Mouse (Mus musculus) G1E (cell line): ENCODE data around the gene Smad3. TPM values are rescaled to one million over a fixed set of nuclear protein-coding genes. Genes with fewer than 3 reads are reported as not detected.

Source experiments
- ATAC-seq: 2 replicates; pipeline ENCODE4 v1.8.0; 2016; ENCODE audit warnings: mild to moderate bottlenecking; ENCODE audit not compliant: insufficient number of reproducible peaks, poor library complexity, low FRiP score, severe bottlenecking; ENCODE audit errors: extremely low read depth
- DNase-seq: peaks from one replicate; pipeline ENCODE4 v3.0.0; 2012; ENCODE audit warnings: low spot score
- H3K27me3 ChIP-seq: 2 replicates; pipeline ENCODE4 v1.6.1; 2012; ENCODE audit warnings: mild to moderate bottlenecking, low read length, inconsistent platforms; ENCODE audit not compliant: insufficient read depth
- H3K36me3 ChIP-seq: replicated peaks from 2 replicates; pipeline ENCODE3; 2012; ENCODE audit warnings: mild to moderate bottlenecking, inconsistent platforms
- H3K4me1 ChIP-seq: 2 replicates; pipeline ENCODE4 v1.6.1; 2012; ENCODE audit warnings: low read depth, low read length, inconsistent platforms, mixed read lengths; ENCODE audit not compliant: insufficient read depth
- H3K4me3 ChIP-seq: 2 replicates; pipeline ENCODE4 v1.5.1; 2012; ENCODE audit warnings: low read depth, mild to moderate bottlenecking, inconsistent platforms, low read length, moderate library complexity, mixed read lengths
- H3K9me3 ChIP-seq: replicated peaks from 2 replicates; pipeline ENCODE4 v1.6.1; 2012; ENCODE audit warnings: inconsistent platforms
- CTCF ChIP-seq: IDR thresholded peaks from 2 replicates; pipeline ENCODE4 v1.5.1; 2012; ENCODE audit warnings: low read depth, low read length, inconsistent platforms, mixed read lengths
- GATA1 ChIP-seq: IDR thresholded peaks from 2 replicates; pipeline ENCODE4 v1.6.1; 2012; ENCODE audit warnings: borderline replicate concordance, low read length, inconsistent platforms, mixed read lengths
- GATA2 ChIP-seq: IDR thresholded peaks from 2 replicates; pipeline ENCODE4 v1.6.1; 2012; ENCODE audit warnings: low read depth, low read length, inconsistent platforms, borderline replicate concordance
- POLR2AphosphoS5 ChIP-seq: IDR thresholded peaks from 2 replicates; pipeline ENCODE4 v1.6.1; 2012; ENCODE audit warnings: low read depth, low read length, inconsistent platforms; ENCODE audit not compliant: insufficient replicate concordance
- TAL1 ChIP-seq: conservative IDR thresholded peaks from 2 replicates; pipeline ENCODE4 v1.6.1; 2012; ENCODE audit warnings: low read depth, low read length, inconsistent platforms, mixed read lengths
- polyA plus RNA-seq: library from polyadenylated mRNA; stranded (reverse); fragments of >175 nt; gene quantifications from 2 replicates; pipeline ENCODE4 v1.2.3, GENCODE M21; 2012
- total RNA-seq, 2 experiments: library from RNA; stranded (forward) in 1 of 2; stranded (reverse) in 1 of 2; fragments of 200-1000 nt in 1 of 2; fragments of >200 nt in 1 of 2; fragmentation: Nextera tagmentation in 1 of 2; gene quantifications; 2 replicates each; pipeline ENCODE4 v1.2.3; 2014 to 2017

Smad3 gene
- total and polyA plus RNA-seq, 3 experiments, result 0.87 to 4.8 (median 1.2) TPM

- H3K9me3 ChIP-seq, result no peaks in the 10 kb centered on the region
- DNase-seq (no peak), ATAC-seq (no peak)
- TF ChIP-seq GATA2 (no peak), CTCF (no peak), POLR2AphosphoS5 (no peak), TAL1 (no peak), GATA1 (no peak)
- peaks cover 4% of the 10 kb centered on the region; the same call in 1 of the 2 replicates for H3K4me1 ChIP-seq
- H3K27me3 ChIP-seq, result peaks cover 5% of the 10 kb centered on the region; the same call in 1 of the 2 replicates
- no peaks in the 10 kb centered on the region for H3K36me3 ChIP-seq
- H3K4me3 ChIP-seq, result no peak overlapping the region
These were observed 26.5 kb downstream of the Smad3 start for GRCm38 (mm10) chr9:63731114-63731828.

GRCm38 (mm10) chr9:63728969-63729368 is 28.8 kb downstream of the Smad3 start:
- peaks cover 5% of the 10 kb centered on the region; the same call in 1 of the 2 replicates for H3K27me3 ChIP-seq
- no peak for TF ChIP-seq CTCF
- no peak for TF ChIP-seq TAL1
- no peak for TF ChIP-seq POLR2AphosphoS5
- TF ChIP-seq GATA1, result no peak
- TF ChIP-seq GATA2, result no peak
- H3K4me3 ChIP-seq, result no peak overlapping the region
- no peaks in the 10 kb centered on the region for H3K36me3 ChIP-seq
- peaks cover 5% of the 10 kb centered on the region; the same call in 1 of the 2 replicates for H3K4me1 ChIP-seq
- DNase-seq, result no peak
- H3K9me3 ChIP-seq, result no peaks in the 10 kb centered on the region
- ATAC-seq, result no peak

- H3K4me1 ChIP-seq, result peaks cover 5% of the 10 kb centered on the region; the same call in 1 of the 2 replicates
- H3K9me3 ChIP-seq, result no peaks in the 10 kb centered on the region
- no peaks in the 10 kb centered on the region for H3K36me3 ChIP-seq
- no peak overlapping the region for H3K4me3 ChIP-seq
- H3K27me3 ChIP-seq, result peaks cover 2% of the 10 kb centered on the region; the same call in 1 of the 2 replicates
- ATAC-seq (no peak), DNase-seq (no peak)
- no peak for TF ChIP-seq GATA2
- TF ChIP-seq CTCF, result no peak
- TF ChIP-seq GATA1, result no peak
- TF ChIP-seq TAL1, result no peak
- no peak for TF ChIP-seq POLR2AphosphoS5
These were observed 30.7 kb downstream of the Smad3 start for GRCm38 (mm10) chr9:63727070-63727469.

GRCm38 (mm10) chr9:63726088-63727010 is 31.4 kb downstream of the Smad3 start:
- Histone ChIP-seq H3K4me1 (peaks cover 5% of the 10 kb centered on the region), H3K27me3 (peaks cover 2% of the 10 kb centered on the region; the same call in 1 of the 2 replicates), H3K9me3 (no peaks in the 10 kb centered on the region), H3K36me3 (no peaks in the 10 kb centered on the region), H3K4me3 (no peak overlapping the region)
- ATAC-seq, result peak; percentile 59
- DNase-seq, result peak; percentile 8
- TF ChIP-seq TAL1 (no peak), CTCF (no peak), POLR2AphosphoS5 (no peak), GATA1 (no peak), GATA2 (no peak)

GRCm38 (mm10) chr9:63724750-63725149 is 33.0 kb downstream of the Smad3 start:
- TF ChIP-seq POLR2AphosphoS5, result no peak
- TF ChIP-seq TAL1, result no peak
- no peak for TF ChIP-seq GATA2
- TF ChIP-seq CTCF, result no peak
- TF ChIP-seq GATA1, result no peak
- H3K36me3 ChIP-seq, result no peaks in the 10 kb centered on the region
- H3K27me3 ChIP-seq, result peaks cover 2% of the 10 kb centered on the region; the same call in 1 of the 2 replicates
- DNase-seq (no peak), ATAC-seq (no peak)
- no peaks in the 10 kb centered on the region for H3K9me3 ChIP-seq
- no peak overlapping the region for H3K4me3 ChIP-seq
- H3K4me1 ChIP-seq, result peaks cover 5% of the 10 kb centered on the region

GRCm38 (mm10) chr9:63722918-63723317 is 34.9 kb downstream of the Smad3 start:
- Histone ChIP-seq H3K4me1 (peaks cover 5% of the 10 kb centered on the region), H3K4me3 (no peak overlapping the region), H3K27me3 (no peaks in the 10 kb centered on the region; the same call in 1 of the 2 replicates), H3K9me3 (no peaks in the 10 kb centered on the region), H3K36me3 (no peaks in the 10 kb centered on the region)
- DNase-seq (no peak), ATAC-seq (no peak)
- TF ChIP-seq POLR2AphosphoS5 (no peak), TAL1 (no peak), GATA1 (no peak), CTCF (no peak), GATA2 (no peak)
